Mouse (Mus musculus) midbrain, embryonic 16.5 days (tissue): ENCODE measurements around the gene Bmpr1a. TPM values are rescaled to one million over a fixed set of nuclear protein-coding genes. Genes with fewer than 3 reads are reported as not detected.
"Not testable (repeated sequence)": the region's sequence is repeated elsewhere in the genome, so short reads cannot be mapped to it uniquely, and the experiment has no call there.

ENCODE experiments used
- ATAC-seq: fragments of 200-750 bp; cut with Nextera tagmentation; 2 replicates; pipeline ENCODE4 v1.8.0; 2017; ENCODE audit warnings: moderate TSS enrichment
- H3K27ac ChIP-seq: fragments of 300-500 bp; sonication (generic); 2 replicates; pipeline ENCODE4 v1.5.1; 2014; ENCODE audit warnings: mild to moderate bottlenecking, low read length, mixed read lengths
- H3K27me3 ChIP-seq: fragments of 300-500 bp; sonication (generic); 2 replicates; pipeline ENCODE4 v1.6.1; 2014; ENCODE audit warnings: low read depth, low read length, mixed read lengths; ENCODE audit not compliant: control insufficient read depth, insufficient read depth
- H3K36me3 ChIP-seq: fragments of 300-500 bp; sonication (generic); 2 replicates; pipeline ENCODE4 v1.6.1; 2014; ENCODE audit warnings: mild to moderate bottlenecking, low read length, moderate library complexity, mixed read lengths; ENCODE audit not compliant: control insufficient read depth, insufficient read depth
- H3K4me1 ChIP-seq: fragments of 300-500 bp; sonication (generic); 2 replicates; pipeline ENCODE4 v1.6.1; 2014; ENCODE audit warnings: mild to moderate bottlenecking, low read length, mixed read lengths; ENCODE audit not compliant: control insufficient read depth, insufficient read depth
- H3K4me2 ChIP-seq: fragments of 300-500 bp; sonication (generic); 2 replicates; pipeline ENCODE4 v1.6.1; 2014; ENCODE audit warnings: mild to moderate bottlenecking, low read length, mixed read lengths
- H3K4me3 ChIP-seq: fragments of 300-500 bp; sonication (generic); 2 replicates; pipeline ENCODE4 v1.5.1; 2014; ENCODE audit warnings: low read depth, mild to moderate bottlenecking, low read length, moderate library complexity, mixed read lengths
- H3K9ac ChIP-seq: fragments of 300-500 bp; sonication (generic); 2 replicates; pipeline ENCODE4 v1.6.1; 2014; ENCODE audit warnings: low read depth, low read length, mixed read lengths
- H3K9me3 ChIP-seq: fragments of 300-500 bp; sonication (generic); replicated peaks from 2 replicates; pipeline ENCODE4 v1.6.1; 2014; ENCODE audit warnings: mild to moderate bottlenecking, low read length, mixed read lengths; ENCODE audit not compliant: control insufficient read depth, poor library complexity, severe bottlenecking
- WGBS: fragments of 180-500 bp; shearing (Covaris S2); extraction: QIAGEN DNeasy Blood & Tissue Kit; methylation state at CpG from one replicate; pipeline ENCODE4 v1.1.7; 2014; 5-methylcytosine and 5-hydroxymethylcytosine counted together
- polyA plus RNA-seq: library from polyadenylated mRNA; unstranded; fragments of >200 nt; fragmentation: Nextera tagmentation; extraction: Ambion mirVana; gene quantifications from 2 replicates; pipeline ENCODE4 v1.2.1, GENCODE M21; 2015

Gene Bmpr1a
- polyA plus RNA-seq, 1 experiment from 2014 or later, result 15.4 TPM

- H3K4me2 ChIP-seq, result no peak overlapping the region
- H3K27me3 ChIP-seq, result no peaks in the 10 kb centered on the region
- H3K4me3 ChIP-seq, result no peak overlapping the region
- H3K36me3 ChIP-seq, result peaks cover 10% of the 10 kb centered on the region
- no peak for ATAC-seq
- WGBS, result 92% methylated on average over 3 of the region's 3 CpGs
- no peaks in the 10 kb centered on the region for H3K9me3 ChIP-seq
- H3K4me1 ChIP-seq, result no peaks in the 10 kb centered on the region
- no peak overlapping the region for H3K9ac ChIP-seq
- no peak overlapping the region for H3K27ac ChIP-seq
These were observed 62.5 kb downstream of the Bmpr1a start for GRCm38 (mm10) chr14:34440526-34441066.

- Histone ChIP-seq H3K9me3 (no peaks in the 10 kb centered on the region), H3K36me3 (peaks cover 6% of the 10 kb centered on the region; the same call in 1 of the 2 replicates), H3K9ac (no peak overlapping the region), H3K4me3 (no peak overlapping the region), H3K27me3 (no peaks in the 10 kb centered on the region), H3K4me2 (no peak overlapping the region), H3K27ac (no peak overlapping the region), H3K4me1 (no peaks in the 10 kb centered on the region)
- 97% methylated on average over 1 of the region's 1 CpGs for WGBS
- ATAC-seq, result no peak
These were observed 74.1 kb downstream of the Bmpr1a start for GRCm38 (mm10) chr14:34429069-34429468.

- no peak overlapping the region for H3K9ac ChIP-seq
- H3K4me2 ChIP-seq, result no peak overlapping the region
- H3K4me1 ChIP-seq, result no peaks in the 10 kb centered on the region
- H3K4me3 ChIP-seq, result no peak overlapping the region
- WGBS, result over 99% methylated on average over 3 of the region's 3 CpGs
- ATAC-seq, result no peak
- H3K27ac ChIP-seq, result no peak overlapping the region
- no peaks in the 10 kb centered on the region for H3K9me3 ChIP-seq
- H3K36me3 ChIP-seq, result peaks cover 7% of the 10 kb centered on the region; the same call in 1 of the 2 replicates
- no peaks in the 10 kb centered on the region for H3K27me3 ChIP-seq
These were observed 74.9 kb downstream of the Bmpr1a start for GRCm38 (mm10) chr14:34428274-34428673.

GRCm38 (mm10) chr14:34421078-34421477, 82.1 kb downstream of the Bmpr1a start:
- 92% methylated on average over 1 of the region's 1 CpGs for WGBS

GRCm38 (mm10) chr14:34417501-34417900, 85.6 kb downstream of the Bmpr1a start:
- no peaks in the 10 kb centered on the region for H3K9me3 ChIP-seq
- peaks cover 29% of the 10 kb centered on the region for H3K36me3 ChIP-seq
- no peak overlapping the region for H3K4me3 ChIP-seq
- H3K9ac ChIP-seq, result no peak overlapping the region
- WGBS, result 65% methylated on average over 5 of the region's 5 CpGs
- H3K4me2 ChIP-seq, result no peak overlapping the region
- no peaks in the 10 kb centered on the region for H3K4me1 ChIP-seq
- no peak overlapping the region for H3K27ac ChIP-seq
- no peak for ATAC-seq
- H3K27me3 ChIP-seq, result no peaks in the 10 kb centered on the region

More at GRCm38 (mm10) chr14:34421078-34421477, 82.1 kb downstream of the Bmpr1a start:
- Histone ChIP-seq H3K36me3 (peaks cover 25% of the 10 kb centered on the region), H3K9me3 (no peaks in the 10 kb centered on the region), H3K4me3 (no peak overlapping the region), H3K27me3 (no peaks in the 10 kb centered on the region), H3K4me1 (no peaks in the 10 kb centered on the region), H3K9ac (no peak overlapping the region), H3K4me2 (no peak overlapping the region), H3K27ac (no peak overlapping the region)
- ATAC-seq, result no peak

- H3K9ac ChIP-seq, ATAC-seq, H3K9me3 ChIP-seq, H3K27me3 ChIP-seq, H3K4me2 ChIP-seq, H3K4me1 ChIP-seq, H3K4me3 ChIP-seq, H3K27ac ChIP-seq: not testable (repeated sequence)
- peaks cover 28% of the 10 kb centered on the region for H3K36me3 ChIP-seq
- 94% methylated on average over 4 of the region's 4 CpGs for WGBS
These were observed 86.2 kb downstream of the Bmpr1a start for GRCm38 (mm10) chr14:34416946-34417345.

GRCm38 (mm10) chr14:34412164-34412896, 90.8 kb downstream of the Bmpr1a start:
- Histone ChIP-seq H3K4me1 (no peaks in the 10 kb centered on the region), H3K27ac (no peak overlapping the region), H3K9me3 (no peaks in the 10 kb centered on the region), H3K9ac (no peak overlapping the region), H3K27me3 (no peaks in the 10 kb centered on the region), H3K4me2 (no peak overlapping the region), H3K36me3 (peaks cover 17% of the 10 kb centered on the region; the same call in 1 of the 2 replicates), H3K4me3 (no peak overlapping the region)
- WGBS, result 94% methylated on average over 7 of the region's 7 CpGs
- no peak for ATAC-seq

GRCm38 (mm10) chr14:34410716-34411115, 92.4 kb downstream of the Bmpr1a start:
- WGBS, result 95% methylated on average over 6 of the region's 6 CpGs
- Histone ChIP-seq H3K4me2 (no peak overlapping the region), H3K9me3 (no peaks in the 10 kb centered on the region), H3K27me3 (no peaks in the 10 kb centered on the region), H3K27ac (no peak overlapping the region), H3K36me3 (peaks cover 16% of the 10 kb centered on the region; the same call in 1 of the 2 replicates), H3K4me3 (no peak overlapping the region), H3K9ac (no peak overlapping the region), H3K4me1 (no peaks in the 10 kb centered on the region)
- no peak for ATAC-seq

GRCm38 (mm10) chr14:34403424-34403823, 99.7 kb downstream of the Bmpr1a start:
- Histone ChIP-seq H3K27me3 (no peaks in the 10 kb centered on the region), H3K9ac (no peak overlapping the region), H3K9me3 (no peaks in the 10 kb centered on the region), H3K36me3 (peaks cover 9% of the 10 kb centered on the region), H3K4me2 (no peak overlapping the region), H3K4me1 (no peaks in the 10 kb centered on the region), H3K4me3 (no peak overlapping the region), H3K27ac (no peak overlapping the region)
- WGBS, result 98% methylated on average over 7 of the region's 7 CpGs
- ATAC-seq, result no peak
